Mouse (Mus musculus): Measurements from ENCODE around the gene Arhgef25.

GRCm38 (mm10) chr10:127231741-127232140 lies 41.9 kb upstream of the Arhgef25 start:
- TF ChIP-seq CTCF (IDR thresholded peaks at IDR 0.05; ENCODE audit: low read depth) (no peak), EP300 (IDR thresholded peaks at IDR 0.05; ENCODE audit: low read depth) (no peak)

Measured in liver, embryonic 14.5 days (tissue).